Mouse (Mus musculus) limb, embryonic 13.5 days (tissue): Measurements from ENCODE around the gene Cfc1. TPM values are rescaled to one million over a fixed set of nuclear protein-coding genes. Genes with fewer than 3 reads are reported as not detected.
A peak's percentile ranks its signal among the peaks of the same experiment; 100 is the strongest.
"Not testable (repeated sequence)": the region's sequence is repeated elsewhere in the genome, so short reads cannot be mapped to it uniquely, and the experiment has no call there.

ENCODE experiments used
- ATAC-seq: fragments of 200-750 bp; cut with Nextera tagmentation; 2 replicates; pipeline ENCODE4 v1.8.0; 2017; ENCODE audit warnings: low read depth, moderate number of reproducible peaks, moderate TSS enrichment; ENCODE audit not compliant: low FRiP score
- H3K27ac ChIP-seq: fragments of 300-500 bp; sonication (generic); 2 replicates; pipeline ENCODE4 v1.5.1; 2015; ENCODE audit warnings: inconsistent platforms, mild to moderate bottlenecking, moderate library complexity
- H3K27me3 ChIP-seq: fragments of 300-500 bp; sonication (generic); 2 replicates; pipeline ENCODE4 v1.6.1; 2015; ENCODE audit warnings: mild to moderate bottlenecking, inconsistent platforms
- H3K36me3 ChIP-seq: fragments of 300-500 bp; sonication (generic); 2 replicates; pipeline ENCODE4 v1.6.1; 2015; ENCODE audit warnings: inconsistent platforms, mild to moderate bottlenecking, moderate library complexity
- H3K4me1 ChIP-seq: fragments of 300-500 bp; sonication (generic); 2 replicates; pipeline ENCODE4 v1.6.1; 2015; ENCODE audit warnings: inconsistent platforms
- H3K4me2 ChIP-seq: fragments of 300-500 bp; sonication (generic); replicated peaks from 2 replicates; pipeline ENCODE4 v1.6.1; 2015; ENCODE audit warnings: inconsistent platforms, mild to moderate bottlenecking, moderate library complexity
- H3K4me3 ChIP-seq: fragments of 300-500 bp; sonication (generic); 2 replicates; pipeline ENCODE4 v1.5.1; 2015; ENCODE audit warnings: moderate library complexity, mild to moderate bottlenecking, inconsistent platforms
- H3K9ac ChIP-seq: fragments of 300-500 bp; sonication (generic); 2 replicates; pipeline ENCODE4 v1.6.1; 2015; ENCODE audit warnings: mild to moderate bottlenecking, inconsistent platforms
- H3K9me3 ChIP-seq: fragments of 300-500 bp; sonication (generic); 2 replicates; pipeline ENCODE4 v1.6.1; 2016; ENCODE audit warnings: inconsistent platforms
- WGBS: fragments of 180-500 bp; shearing (Covaris S2); methylation state at CpG from one replicate; pipeline ENCODE4 v1.1.7; 2015; 5-methylcytosine and 5-hydroxymethylcytosine counted together
- polyA plus RNA-seq: library from polyadenylated mRNA; unstranded; fragments of >200 nt; fragmentation: Nextera tagmentation; extraction: Ambion mirVana; gene quantifications from 2 replicates; pipeline ENCODE4 v1.2.1, GENCODE M21; 2015

The Cfc1 gene
- 0.19 and 0.24 TPM in 2 replicates for polyA plus RNA-seq

- H3K27me3 ChIP-seq, result peaks cover 47% of the 10 kb centered on the region
- peak within 1 kb of the TSS; percentile 57 for H3K4me2 ChIP-seq
- H3K36me3 ChIP-seq, ATAC-seq, H3K9me3 ChIP-seq, H3K9ac ChIP-seq, H3K27ac ChIP-seq: not testable (repeated sequence)
- H3K4me1 ChIP-seq, result peaks cover 13% of the 10 kb centered on the region
- H3K4me3 ChIP-seq, result peak within 1 kb of the TSS; percentile 28
- WGBS, result 16% methylated on average over 7 of the region's 7 CpGs
Observed at GRCm38 (mm10) chr1:34535043-34535698, at the start of gene Cfc1. Gene Cfc1 (plus strand): TSS chr1:34535648.

GRCm38 (mm10) chr1:34487383-34487782 is 48.1 kb upstream of the Cfc1 start:
- H3K4me3 ChIP-seq, result no peak overlapping the region
- H3K4me2 ChIP-seq, result no peak overlapping the region
- H3K9ac ChIP-seq, result no peak overlapping the region
- ATAC-seq, result no peak
- H3K9me3 ChIP-seq, result no peaks in the 10 kb centered on the region; the same call in 1 of the 2 replicates
- H3K36me3 ChIP-seq, result no peaks in the 10 kb centered on the region
- 90% methylated on average over 3 of the region's 3 CpGs for WGBS
- peaks cover 7% of the 10 kb centered on the region; the same call in 1 of the 2 replicates for H3K4me1 ChIP-seq
- H3K27me3 ChIP-seq, result peaks cover 17% of the 10 kb centered on the region
- H3K27ac ChIP-seq, result no peak overlapping the region

- Histone ChIP-seq H3K9me3 (no peaks in the 10 kb centered on the region; the same call in 1 of the 2 replicates), H3K4me3 (no peak overlapping the region), H3K4me2 (no peak overlapping the region), H3K36me3 (no peaks in the 10 kb centered on the region), H3K27me3 (peaks cover 15% of the 10 kb centered on the region), H3K9ac (no peak overlapping the region), H3K4me1 (peaks cover 7% of the 10 kb centered on the region; the same call in 1 of the 2 replicates), H3K27ac (no peak overlapping the region)
- ATAC-seq, result no peak
- 90% methylated on average over 6 of the region's 6 CpGs for WGBS
Observed at GRCm38 (mm10) chr1:34489852-34490541, 45.5 kb upstream of the Cfc1 start.

- Histone ChIP-seq H3K9ac (no peak overlapping the region), H3K4me1 (no peaks in the 10 kb centered on the region), H3K4me2 (no peak overlapping the region), H3K36me3 (no peaks in the 10 kb centered on the region), H3K27me3 (no peaks in the 10 kb centered on the region), H3K4me3 (no peak overlapping the region), H3K27ac (no peak overlapping the region), H3K9me3 (no peaks in the 10 kb centered on the region; the same call in 1 of the 2 replicates)
- 83% methylated on average over 4 of the region's 4 CpGs for WGBS
- no peak for ATAC-seq
Observed at GRCm38 (mm10) chr1:34491480-34491879, 44.0 kb upstream of the Cfc1 start.

GRCm38 (mm10) chr1:34502991-34503390 is 32.5 kb upstream of the Cfc1 start:
- Histone ChIP-seq H3K36me3 (no peaks in the 10 kb centered on the region), H3K9me3 (no peaks in the 10 kb centered on the region), H3K4me1 (no peaks in the 10 kb centered on the region), H3K27ac (no peak overlapping the region), H3K9ac (no peak overlapping the region), H3K4me3 (no peak overlapping the region), H3K27me3 (no peaks in the 10 kb centered on the region), H3K4me2 (no peak overlapping the region)
- ATAC-seq, result no peak
- 63% methylated on average over 3 of the region's 3 CpGs for WGBS

- no peak overlapping the region for H3K4me3 ChIP-seq
- H3K9me3 ChIP-seq, result no peaks in the 10 kb centered on the region
- peak; percentile 28; the same call in 1 of the 2 replicates for ATAC-seq
- H3K27ac ChIP-seq, result no peak overlapping the region
- H3K4me1 ChIP-seq, result no peaks in the 10 kb centered on the region; the same call in 1 of the 2 replicates
- no peak overlapping the region for H3K4me2 ChIP-seq
- no peaks in the 10 kb centered on the region for H3K27me3 ChIP-seq
- WGBS, result 52% methylated on average over 7 of the region's 7 CpGs
- no peaks in the 10 kb centered on the region for H3K36me3 ChIP-seq
- no peak overlapping the region for H3K9ac ChIP-seq
Observed at GRCm38 (mm10) chr1:34505307-34505706, 30.1 kb upstream of the Cfc1 start.

GRCm38 (mm10) chr1:34505970-34506551 is 29.4 kb upstream of the Cfc1 start:
- Histone ChIP-seq H3K4me1 (peaks cover 4% of the 10 kb centered on the region), H3K36me3 (no peaks in the 10 kb centered on the region), H3K4me2 (no peak overlapping the region), H3K27me3 (no peaks in the 10 kb centered on the region), H3K9ac (no peak overlapping the region), H3K9me3 (no peaks in the 10 kb centered on the region), H3K4me3 (no peak overlapping the region), H3K27ac (no peak overlapping the region)
- WGBS, result 78% methylated on average over 4 of the region's 4 CpGs
- no peak for ATAC-seq

- no peak overlapping the region for H3K9ac ChIP-seq
- no peak overlapping the region for H3K4me2 ChIP-seq
- no peaks in the 10 kb centered on the region for H3K27me3 ChIP-seq
- no peaks in the 10 kb centered on the region for H3K9me3 ChIP-seq
- H3K27ac ChIP-seq, result no peak overlapping the region
- no peak overlapping the region for H3K4me3 ChIP-seq
- no peaks in the 10 kb centered on the region for H3K36me3 ChIP-seq
- peaks cover 4% of the 10 kb centered on the region for H3K4me1 ChIP-seq
- ATAC-seq, result no peak
- 91% methylated on average over 3 of the region's 3 CpGs for WGBS
Observed at GRCm38 (mm10) chr1:34507986-34508385, 27.5 kb upstream of the Cfc1 start.

- H3K36me3 ChIP-seq, result no peaks in the 10 kb centered on the region
- peak overlapping the region; percentile 10 for H3K4me3 ChIP-seq
- 7% methylated on average over 7 of the region's 7 CpGs for WGBS
- no peaks in the 10 kb centered on the region for H3K27me3 ChIP-seq
- H3K9me3 ChIP-seq, result no peaks in the 10 kb centered on the region
- peaks cover 4% of the 10 kb centered on the region for H3K4me1 ChIP-seq
- H3K4me2 ChIP-seq, result peak overlapping the region; percentile 52
- peak; percentile 62; the same call in 1 of the 2 replicates for ATAC-seq
- peak overlapping the region; percentile 40; the same call in 1 of the 2 replicates for H3K9ac ChIP-seq
- H3K27ac ChIP-seq, result no peak overlapping the region
Observed at GRCm38 (mm10) chr1:34510575-34510981, 24.9 kb upstream of the Cfc1 start.

GRCm38 (mm10) chr1:34511027-34511426 is 24.4 kb upstream of the Cfc1 start:
- Histone ChIP-seq H3K27me3 (no peaks in the 10 kb centered on the region), H3K4me3 (no peak overlapping the region), H3K4me1 (peaks cover 4% of the 10 kb centered on the region), H3K9ac (no peak overlapping the region), H3K9me3 (no peaks in the 10 kb centered on the region), H3K4me2 (peak overlapping the region; percentile 52; the same call in 1 of the 2 replicates), H3K36me3 (no peaks in the 10 kb centered on the region), H3K27ac (no peak overlapping the region)
- 5% methylated on average over 3 of the region's 3 CpGs for WGBS
- 0 out of 2 replicates have a peak, but pooled peaks have one; percentile 28 for ATAC-seq

GRCm38 (mm10) chr1:34513068-34513467 is 22.4 kb upstream of the Cfc1 start:
- Histone ChIP-seq H3K9ac (no peak overlapping the region), H3K27me3 (no peaks in the 10 kb centered on the region), H3K36me3 (no peaks in the 10 kb centered on the region), H3K4me2 (no peak overlapping the region), H3K27ac (no peak overlapping the region), H3K4me3 (no peak overlapping the region), H3K9me3 (no peaks in the 10 kb centered on the region), H3K4me1 (peaks cover 4% of the 10 kb centered on the region)
- WGBS, result 77% methylated on average over 4 of the region's 4 CpGs
- no peak for ATAC-seq

GRCm38 (mm10) chr1:34516595-34516994 is 18.9 kb upstream of the Cfc1 start:
- Histone ChIP-seq H3K9me3 (no peaks in the 10 kb centered on the region), H3K27ac (no peak overlapping the region), H3K4me2 (peak overlapping the region; percentile 36), H3K4me3 (no peak overlapping the region), H3K27me3 (no peaks in the 10 kb centered on the region), H3K36me3 (no peaks in the 10 kb centered on the region), H3K4me1 (no peaks in the 10 kb centered on the region), H3K9ac (no peak overlapping the region)
- 0 out of 2 replicates have a peak, but pooled peaks have one; percentile 61 for ATAC-seq
- WGBS, result 20% methylated on average over 5 of the region's 5 CpGs
